Mouse (Mus musculus): ENCODE data around the gene H2-D1. TPM values are rescaled to one million over a fixed set of nuclear protein-coding genes. Genes with fewer than 3 reads are reported as not detected.

The H2-D1 gene
- total and polyA plus RNA-seq, 3 experiments, result 60.1 to 97.9 TPM; not detected in 1

DNA sequence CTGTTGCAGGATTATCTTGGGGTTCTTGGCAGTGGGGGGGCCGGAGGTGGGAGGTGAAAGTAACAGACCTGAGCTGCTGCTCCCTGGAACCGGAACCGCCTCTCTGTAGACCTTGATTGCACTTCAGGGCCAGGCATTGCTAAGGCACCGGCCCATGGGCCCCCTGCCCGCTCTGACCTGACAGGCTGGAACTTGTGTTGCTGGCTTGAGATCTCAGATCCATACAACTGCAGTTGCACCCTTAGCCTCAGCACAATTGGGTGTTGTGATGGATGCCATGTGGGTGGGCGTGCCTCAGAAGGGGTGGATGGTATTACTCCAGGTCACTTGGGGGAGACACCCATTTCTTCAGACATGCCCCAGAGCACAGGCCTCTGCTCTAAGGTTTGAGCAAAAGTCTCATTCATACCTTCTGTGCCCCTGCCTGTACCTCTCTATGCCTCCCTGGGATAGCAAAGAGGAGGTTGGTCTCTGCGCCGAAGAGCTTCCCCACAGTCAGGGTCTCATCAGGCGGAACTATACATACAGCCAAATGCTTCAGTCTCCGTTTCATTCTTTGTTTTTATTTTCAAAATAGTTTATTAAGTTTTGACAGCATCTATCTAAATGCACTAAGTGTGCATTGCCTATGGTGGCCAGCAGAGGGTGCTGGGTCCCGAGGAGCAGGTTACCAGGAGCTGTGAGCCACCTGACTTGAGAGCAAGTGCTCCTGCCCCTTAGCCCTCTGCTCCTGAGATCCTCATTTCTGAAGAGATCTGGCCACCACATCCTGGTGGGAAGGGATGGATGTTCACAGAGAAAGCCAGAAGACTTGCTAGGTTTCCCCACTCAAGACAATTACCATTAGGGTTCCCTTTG is 8.1 kb upstream of the H2-D1 start:
- Histone ChIP-seq H3K9me3 (replicated peaks; ENCODE audit: insufficient read depth, low read length) (no peaks in the 10 kb centered on the region), H3K27me3 (ENCODE audit: control insufficient read depth in 1 of 2, insufficient read depth in 2 of 2, low read length in 2 of 2) (no peaks in the 10 kb centered on the region), H3K27ac (ENCODE audit: control insufficient read depth, low read depth, low read length) (no peak overlapping the region), H3K36me3 (ENCODE audit: control insufficient read depth in 1 of 2, insufficient read depth in 2 of 2, low read length in 2 of 2) (peaks cover 4 to 7% of the 10 kb centered on the region in 2 experiments; a peak in 3 of 4 replicates), H3K79me2 (ENCODE audit: control insufficient read depth, insufficient read depth, low read length, poor library complexity) (no peaks in the 10 kb centered on the region; the same call in 1 of the 2 replicates), H3K4me1 (ENCODE audit: control insufficient read depth in 1 of 2, insufficient read depth in 2 of 2, low read length in 2 of 2) (peaks cover 2 to 10% of the 10 kb centered on the region in 2 experiments), H3K9ac (ENCODE audit: control insufficient read depth, low read depth, low read length, poor library complexity, severe bottlenecking) (no peak overlapping the region), H3K4me3 (ENCODE audit: control insufficient read depth in 1 of 2, insufficient read depth in 1 of 2, low read depth in 2 of 2, low read length in 2 of 2) (no peak overlapping the region)
- DNase-seq (ENCODE audit: low read depth, low spot score), result peak; percentile 88
- TF ChIP-seq USF2 (IDR thresholded peaks at IDR 0.05; ENCODE audit: borderline replicate concordance in 1 of 2, insufficient read depth in 1 of 2, low read depth in 1 of 2, low read length in 2 of 2) (no peak), E2F4 (IDR thresholded peaks at IDR 0.05; ENCODE audit: borderline replicate concordance, low read depth, low read length) (no peak), CHD2 (IDR thresholded peaks at IDR 0.05; ENCODE audit: low read length) (peak; percentile 14; the same call in 1 of the 2 replicates), HCFC1 (IDR thresholded peaks at IDR 0.05; ENCODE audit: low read depth, low read length) (0 out of 2 replicates have a peak, but pooled peaks have one; percentile 23), USF1 (IDR thresholded peaks at IDR 0.05; ENCODE audit: low read depth, low read length) (peak; percentile 61), MXI1 (IDR thresholded peaks at IDR 0.05; ENCODE audit: low read depth, low read length) (peak; percentile 37; the same call in 1 of the 2 replicates), MYB (IDR thresholded peaks at IDR 0.05; ENCODE audit: low read depth, low read length) (no peak), MAZ (IDR thresholded peaks at IDR 0.05; ENCODE audit: low read depth, low read length) (0 out of 2 replicates have a peak, but pooled peaks have one; percentile 25), TCF12 (IDR thresholded peaks at IDR 0.05; ENCODE audit: low read depth, low read length) (no peak), SMC3 (IDR thresholded peaks at IDR 0.05; ENCODE audit: low read depth, low read length) (peak; percentile 90), MEF2A (IDR thresholded peaks at IDR 0.05; ENCODE audit: extremely low read depth, insufficient replicate concordance, low read depth, low read length, poor library complexity, severe bottlenecking) (0 out of 2 replicates have a peak, but pooled peaks have one; percentile 12), EP300 (IDR thresholded peaks at IDR 0.05; ENCODE audit: low read depth in 1 of 2, low read length in 2 of 2) (no peak), MAFK (IDR thresholded peaks at IDR 0.05; ENCODE audit: borderline replicate concordance, low read depth, low read length) (no peak), CTCF (IDR thresholded peaks at IDR 0.05 in 2 of 3, conservative IDR thresholded peaks at IDR 0.05 in 1 of 3; ENCODE audit: control insufficient read depth in 1 of 3, insufficient read depth in 1 of 3, low read depth in 2 of 3, low read length in 3 of 3, poor library complexity in 1 of 3, severe bottlenecking in 1 of 3) (peak; percentile 91 to 98 (median 95)), MYC (IDR thresholded peaks at IDR 0.05; ENCODE audit: low read depth, low read length) (0 out of 2 replicates have a peak, but pooled peaks have one; percentile 41), ZC3H11A (IDR thresholded peaks at IDR 0.05; ENCODE audit: low read depth, low read length) (peak; percentile 42), ZNF384 (IDR thresholded peaks at IDR 0.05; ENCODE audit: low read depth, low read length) (no peak), UBTF (IDR thresholded peaks at IDR 0.05; ENCODE audit: borderline replicate concordance, insufficient read depth, low read depth, low read length) (no peak), POLR2AphosphoS5 (IDR thresholded peaks at IDR 0.05; ENCODE audit: borderline replicate concordance, low read depth, low read length) (no peak), NELFE (IDR thresholded peaks at IDR 0.05; ENCODE audit: low read depth, low read length) (no peak), SIN3A (IDR thresholded peaks at IDR 0.05; ENCODE audit: low read length) (no peak; the same call in none of the 2 replicates), NRF1 (IDR thresholded peaks at IDR 0.05; ENCODE audit: insufficient read depth, low read depth, low read length, poor library complexity, severe bottlenecking) (no peak), RAD21 (IDR thresholded peaks at IDR 0.05; ENCODE audit: low read depth, low read length) (peak; percentile 57), CHD1 (IDR thresholded peaks at IDR 0.05; ENCODE audit: low read depth, low read length) (no peak), POLR2A (IDR thresholded peaks at IDR 0.05; ENCODE audit: control insufficient read depth in 1 of 2, insufficient read depth in 1 of 2, low read depth in 1 of 2, low read length in 2 of 2, poor library complexity in 1 of 2) (peak in 1 of 2 experiments; percentile 33; a peak in 1 of 4 replicates), ZKSCAN1 (IDR thresholded peaks at IDR 0.05; ENCODE audit: low read depth, low read length) (no peak), POLR2AphosphoS2 (IDR thresholded peaks at IDR 0.05; ENCODE audit: low read length) (peak; percentile 64; the same call in 1 of the 2 replicates)
